Mouse (Mus musculus) cerebellum, adult 9-11 months (tissue): ENCODE measurements around the gene Adsl.
A peak's percentile ranks its signal among the peaks of the same experiment; 100 is the strongest.
"Not testable (repeated sequence)": the region's sequence is repeated elsewhere in the genome, so short reads cannot be mapped to it uniquely, and the experiment has no call there.

Source experiments
- DNase-seq: peaks from one replicate; pipeline ENCODE4 v3.0.0; 2022

Gene Adsl

GRCm38 (mm10) chr15:80948145-80949135, at the start of gene Adsl:
TSS of gene Adsl (plus strand) at chr15:80948490.
- DNase-seq, result peak; percentile 86

- DNase-seq, result no peak
These were observed 48.5 kb upstream of the Adsl start for GRCm38 (mm10) chr15:80899806-80900205.

GRCm38 (mm10) chr15:80901806-80902513, 46.3 kb upstream of the Adsl start:
- no peak for DNase-seq

GRCm38 (mm10) chr15:80904776-80905175, 43.5 kb upstream of the Adsl start:
- DNase-seq, result not testable (repeated sequence)

- no peak for DNase-seq
These were observed 38.1 kb upstream of the Adsl start for GRCm38 (mm10) chr15:80910183-80910582.

GRCm38 (mm10) chr15:80910790-80911531, 37.3 kb upstream of the Adsl start:
- DNase-seq, result no peak

- DNase-seq, result no peak
These were observed 36.1 kb upstream of the Adsl start for GRCm38 (mm10) chr15:80912175-80912574.

- no peak for DNase-seq
These were observed 34.5 kb upstream of the Adsl start for GRCm38 (mm10) chr15:80913803-80914202.

GRCm38 (mm10) chr15:80915850-80916249, 32.4 kb upstream of the Adsl start:
- DNase-seq, result peak; percentile 20

- DNase-seq, result peak; percentile 43
These were observed 31.7 kb upstream of the Adsl start for GRCm38 (mm10) chr15:80916621-80917020.

- DNase-seq, result no peak
These were observed 27.9 kb upstream of the Adsl start for GRCm38 (mm10) chr15:80920346-80920745.

GRCm38 (mm10) chr15:80921781-80922180, 26.5 kb upstream of the Adsl start:
- no peak for DNase-seq

- DNase-seq, result no peak
These were observed 24.1 kb upstream of the Adsl start for GRCm38 (mm10) chr15:80924211-80924610.

- DNase-seq, result no peak
These were observed 19.4 kb upstream of the Adsl start for GRCm38 (mm10) chr15:80928811-80929355.

- DNase-seq, result no peak
These were observed 18.2 kb upstream of the Adsl start for GRCm38 (mm10) chr15:80930048-80930571.

GRCm38 (mm10) chr15:80930676-80931320, 17.5 kb upstream of the Adsl start:
- DNase-seq, result not testable (repeated sequence)

- no peak for DNase-seq
These were observed 16.8 kb upstream of the Adsl start for GRCm38 (mm10) chr15:80931345-80931960.

GRCm38 (mm10) chr15:80934841-80935240, 13.4 kb upstream of the Adsl start:
- no peak for DNase-seq

- DNase-seq, result no peak
These were observed 11.6 kb upstream of the Adsl start for GRCm38 (mm10) chr15:80936686-80937085.

- DNase-seq, result no peak
These were observed 9.7 kb upstream of the Adsl start for GRCm38 (mm10) chr15:80938615-80939014.

- DNase-seq, result no peak
These were observed 8.9 kb upstream of the Adsl start for GRCm38 (mm10) chr15:80939401-80939800.
